Mouse (Mus musculus) right cerebral cortex, adult 2 months (tissue): ENCODE data around the gene Zfpl1.
A peak's percentile ranks its signal among the peaks of the same experiment; 100 is the strongest.

Experiments
- DNase-seq, 2 experiments: peaks; one replicate each; pipeline ENCODE4 v3.0.0; 2021 to 2022; ENCODE audit warnings: low spot score in 2 of 2

The Zfpl1 gene

DNA sequence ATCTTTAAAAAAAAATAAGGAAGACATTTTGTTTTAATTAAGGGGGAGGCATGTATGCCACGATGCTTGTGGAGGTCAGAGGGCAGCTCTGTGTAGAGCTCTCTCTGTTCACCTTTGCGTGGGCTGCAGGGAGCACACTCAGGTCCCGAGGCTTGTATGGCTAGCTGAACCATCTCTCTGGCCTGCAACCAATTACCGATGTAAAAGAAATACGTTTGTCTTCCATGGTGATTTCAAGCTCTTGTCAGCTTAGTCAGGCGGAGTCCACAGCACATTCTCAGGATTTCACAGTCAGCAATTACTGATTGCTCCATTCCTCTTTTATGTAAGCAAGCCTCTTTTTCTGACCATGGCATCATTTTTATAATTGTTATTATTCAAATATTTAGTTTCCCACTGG is 16.4 kb upstream of the Zfpl1 start:
- no peak for DNase-seq

DNA sequence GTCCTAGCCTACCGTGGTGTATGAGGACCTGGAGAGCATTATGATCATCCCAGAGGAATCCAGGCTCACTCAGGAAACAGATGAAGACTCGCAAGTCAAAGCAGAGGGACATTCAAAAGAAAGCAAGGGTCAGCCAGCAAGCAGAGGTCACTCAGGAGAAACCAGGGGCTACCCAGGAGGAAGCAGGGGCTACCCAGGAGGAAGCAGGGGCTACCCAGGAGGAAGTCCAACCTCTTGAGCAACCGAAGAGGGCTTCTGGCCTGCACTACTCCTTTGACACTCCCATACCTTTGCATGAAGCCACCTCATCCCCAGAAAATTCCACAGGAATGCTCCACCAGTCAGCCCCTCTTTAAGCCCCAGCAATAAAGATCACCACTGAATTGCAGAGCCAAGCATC is 13.1 kb upstream of the Zfpl1 start:
- DNase-seq: no peak

DNA sequence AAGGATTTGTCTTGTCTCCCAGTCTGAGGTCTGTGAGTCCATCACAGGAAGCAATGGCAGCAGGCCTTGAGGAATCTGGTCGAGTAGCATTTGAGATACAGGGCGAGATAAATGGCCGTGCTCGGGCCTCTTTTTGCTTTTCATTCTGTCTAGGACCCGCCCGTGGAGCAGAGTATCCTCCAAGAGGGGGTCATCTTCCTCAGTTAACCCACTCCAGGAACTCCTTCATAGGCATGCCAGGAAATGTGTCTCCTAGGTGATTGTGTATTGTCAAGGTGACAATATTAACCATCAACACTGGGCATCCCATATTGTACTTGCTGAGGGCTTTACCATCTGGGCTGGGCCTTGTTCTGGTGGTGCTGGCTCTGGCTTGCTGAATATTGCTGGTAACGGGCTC is 9.4 kb upstream of the Zfpl1 start, which contains the start of gene AC131692.1:
TSS of gene AC131692.1 (plus strand) at position 301 of the 400 bp plus-strand sequence.
- no peak for DNase-seq

DNA sequence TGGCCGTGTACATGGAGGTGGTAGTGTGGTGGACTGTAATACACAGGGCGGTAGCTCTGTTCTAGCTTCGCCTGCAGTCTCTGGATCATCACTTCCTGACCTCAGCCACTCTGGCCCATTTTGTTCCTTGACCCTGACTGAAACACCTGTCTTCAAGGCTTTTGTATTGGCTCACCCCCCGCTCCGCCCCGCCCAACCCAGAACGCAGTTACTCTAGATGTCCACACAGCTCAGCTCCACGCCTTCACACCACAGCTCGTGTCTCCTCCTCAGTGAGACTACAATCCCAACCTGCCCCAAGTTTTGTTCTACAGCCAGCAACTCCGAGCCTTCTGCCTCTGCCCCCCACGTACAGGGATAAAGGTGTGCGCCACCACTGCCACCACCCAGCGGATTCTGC is 4.1 kb upstream of the Zfpl1 start:
- DNase-seq: no peak

DNA sequence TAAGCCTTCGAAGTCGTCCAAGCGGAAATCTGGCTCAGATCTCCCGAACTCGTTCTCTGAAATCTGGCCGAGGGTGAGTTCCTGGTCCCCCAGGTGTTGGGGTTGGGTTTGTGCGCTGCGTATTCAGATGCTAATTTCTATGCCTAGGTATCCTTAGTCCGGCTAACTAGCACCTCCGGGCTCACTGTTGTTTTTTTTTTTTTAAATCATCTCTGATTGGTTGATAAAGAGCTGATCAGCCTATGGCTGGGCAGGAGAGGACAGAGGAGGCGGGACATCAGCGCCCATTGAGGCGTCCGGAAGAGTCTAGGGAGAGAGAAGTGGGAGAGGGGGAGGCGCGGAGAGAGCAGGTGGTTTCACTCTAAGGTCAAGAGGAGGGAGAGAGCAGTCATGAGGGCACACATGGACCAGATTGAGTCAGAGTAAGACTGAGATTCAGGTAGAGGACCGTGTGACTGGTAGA is 692 bp upstream of the Zfpl1 start:
- no peak for DNase-seq

DNA sequence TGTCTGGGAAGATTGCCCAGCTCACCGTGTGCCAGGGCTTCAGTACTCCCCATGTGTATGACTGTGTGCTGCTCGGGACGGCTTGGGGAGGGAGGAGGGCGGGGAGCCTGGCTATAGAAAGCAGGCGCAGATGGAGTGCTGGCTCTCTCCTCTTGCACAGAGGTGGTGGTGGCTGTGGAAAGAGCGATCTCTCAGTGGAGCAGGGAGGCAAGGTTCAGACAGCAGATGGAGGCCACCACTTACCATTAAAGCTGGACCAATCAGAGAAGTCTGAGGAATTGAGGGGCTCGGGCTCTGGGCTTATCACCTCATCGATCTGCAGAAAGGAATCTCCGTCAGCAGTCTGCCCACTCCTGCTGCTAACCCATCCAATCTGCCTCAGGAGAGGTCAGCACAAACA is 2.6 kb downstream of the Zfpl1 start, which contains the start of gene Gm28374:
TSS of gene Gm28374 (minus strand) at position 101 of the 400 bp plus-strand sequence.
- DNase-seq: no peak

DNA sequence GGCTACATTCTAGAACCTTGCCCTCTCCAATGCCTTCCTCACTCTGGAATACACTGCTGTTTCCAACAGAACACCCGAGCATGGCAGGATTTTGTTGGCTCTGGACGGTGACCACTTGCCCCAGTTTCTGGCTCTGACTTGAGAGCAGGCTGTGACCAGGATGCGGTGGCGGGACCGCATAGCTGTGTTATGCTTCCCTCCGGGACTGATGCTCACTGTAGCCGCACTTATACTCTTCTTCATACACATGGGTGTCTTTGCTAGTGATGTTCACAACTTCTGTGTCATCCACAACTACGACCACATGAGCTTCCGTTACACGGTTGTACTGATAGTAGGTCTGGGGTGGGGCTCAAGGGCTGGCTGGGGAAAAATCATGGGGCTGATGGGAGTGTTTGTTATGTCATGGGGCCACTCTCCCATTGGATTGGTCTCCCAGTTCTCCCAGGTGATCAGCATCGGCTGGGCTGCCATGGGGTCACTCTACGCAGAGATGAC is 4.7 kb downstream of the Zfpl1 start, which contains the start of gene Tmem262:
TSS of gene Tmem262 (plus strand) at position 51 of the 498 bp plus-strand sequence.
- DNase-seq: no peak

DNA sequence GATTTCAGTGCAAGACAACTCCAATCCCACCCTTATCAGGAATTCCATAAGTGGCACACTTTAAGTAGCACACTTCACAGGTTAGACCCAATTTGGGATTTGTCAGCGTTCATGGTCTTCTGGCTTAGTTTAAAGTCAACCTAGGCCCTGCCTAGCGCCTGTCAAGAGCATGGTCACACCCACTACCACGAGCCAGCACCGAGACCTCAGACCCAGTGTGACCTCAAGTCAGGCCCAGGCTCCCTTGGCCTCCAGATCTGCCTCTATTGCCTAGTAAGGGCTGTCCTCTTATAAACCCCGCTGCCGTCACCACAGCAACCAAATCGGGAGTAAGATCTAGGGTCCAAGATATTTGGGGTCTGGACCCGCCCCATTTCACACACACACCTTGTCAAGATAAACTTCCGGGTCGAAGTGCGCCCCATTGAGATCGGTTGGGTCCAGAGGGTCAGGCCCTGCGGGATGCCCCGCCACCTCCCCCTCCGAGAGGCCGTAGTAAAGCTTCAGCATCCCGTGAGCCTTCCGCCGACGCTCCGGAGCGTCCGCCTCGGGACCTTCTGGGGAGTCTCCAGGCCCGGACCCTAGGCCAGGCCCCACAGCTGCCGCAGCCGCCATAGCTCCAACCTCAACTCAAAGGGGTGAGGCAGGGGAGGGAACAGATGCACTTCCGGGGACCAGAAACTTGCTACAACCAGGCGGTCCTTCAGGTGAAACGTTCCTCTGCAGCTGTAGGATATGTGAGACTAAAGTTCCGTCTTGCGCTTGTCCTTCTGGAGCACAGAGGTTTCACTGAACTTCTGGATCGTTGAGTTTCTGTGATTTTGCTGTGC is 8.0 kb downstream of the Zfpl1 start, which contains the start of gene Vps51:
TSS of gene Vps51 (minus strand) at position 668 of the 830 bp plus-strand sequence.
- DNase-seq: peak; percentile 91 to 92

DNA sequence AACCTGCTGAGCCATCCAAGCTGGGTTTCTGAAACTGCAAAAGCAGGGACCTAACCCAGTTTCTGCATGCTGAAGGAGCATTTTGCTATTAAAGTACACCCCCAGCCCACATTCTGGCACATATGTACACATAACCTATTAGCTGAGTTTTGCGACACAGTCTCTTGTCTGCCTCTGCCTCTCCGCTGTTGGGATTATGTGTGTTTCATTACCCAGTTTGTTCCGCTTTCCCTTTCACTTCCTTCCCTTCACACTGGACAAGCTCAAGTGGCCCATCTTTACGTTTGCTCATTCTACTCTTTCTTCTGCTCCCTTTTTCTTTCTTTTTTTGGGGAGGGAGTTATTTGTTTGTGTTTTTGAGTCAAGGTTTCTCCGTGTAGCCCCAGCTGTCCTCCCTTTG is 10.9 kb downstream of the Zfpl1 start:
- no peak for DNase-seq

DNA sequence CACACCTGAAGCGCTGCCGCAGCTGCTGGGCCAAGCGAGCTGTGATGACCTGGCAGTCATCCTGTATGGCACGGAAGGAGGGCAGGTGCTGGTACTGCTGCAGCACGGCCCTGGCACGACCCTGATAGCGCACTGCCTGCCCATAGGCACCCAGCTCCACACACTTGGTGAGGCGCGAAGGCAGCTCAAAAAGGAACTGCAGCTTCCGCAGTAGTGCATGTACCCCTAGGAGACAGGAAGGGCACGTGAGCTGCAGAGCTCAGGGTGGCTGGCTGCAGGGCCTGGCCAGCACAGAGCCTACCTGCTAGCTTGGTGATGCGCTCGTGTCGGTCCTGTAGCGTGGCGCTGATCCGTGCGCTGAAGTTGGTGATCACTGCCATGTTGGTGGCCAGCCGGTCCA is 13.5 kb downstream of the Zfpl1 start:
- DNase-seq: no peak

DNA sequence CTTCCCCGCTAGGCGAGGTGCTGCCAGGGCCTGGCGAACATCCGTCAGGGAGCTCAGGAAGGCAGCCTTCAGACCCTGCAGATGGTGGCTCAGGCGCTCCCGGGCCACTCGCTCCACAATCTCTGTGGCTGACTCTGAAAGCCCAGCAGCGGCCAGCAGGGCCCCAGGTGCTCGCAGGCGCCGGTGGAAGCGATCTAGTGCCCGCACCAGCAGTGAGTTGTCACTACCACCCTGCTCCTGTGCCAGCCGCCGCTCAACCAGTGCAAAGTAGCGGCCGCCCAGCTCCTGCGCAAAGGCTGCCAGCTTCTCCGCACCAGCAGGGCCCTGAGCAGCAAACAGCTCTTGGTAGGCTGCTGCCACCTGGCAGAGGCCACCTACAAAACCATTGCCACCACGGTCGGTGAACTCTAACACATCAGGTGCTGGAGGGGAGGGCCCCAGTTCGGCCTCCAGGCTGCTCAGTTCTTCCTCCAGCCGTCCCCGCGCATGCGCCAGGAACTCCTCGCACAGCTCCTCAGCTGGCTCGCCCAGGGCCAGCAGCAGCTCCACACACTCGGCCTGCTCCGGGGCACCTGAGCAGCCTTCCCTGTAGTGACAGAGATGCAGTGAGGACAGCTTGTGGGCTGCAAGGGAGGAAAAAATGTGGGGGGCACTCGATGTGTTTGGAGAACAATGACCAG is 14.0 kb downstream of the Zfpl1 start:
- no peak for DNase-seq

DNA sequence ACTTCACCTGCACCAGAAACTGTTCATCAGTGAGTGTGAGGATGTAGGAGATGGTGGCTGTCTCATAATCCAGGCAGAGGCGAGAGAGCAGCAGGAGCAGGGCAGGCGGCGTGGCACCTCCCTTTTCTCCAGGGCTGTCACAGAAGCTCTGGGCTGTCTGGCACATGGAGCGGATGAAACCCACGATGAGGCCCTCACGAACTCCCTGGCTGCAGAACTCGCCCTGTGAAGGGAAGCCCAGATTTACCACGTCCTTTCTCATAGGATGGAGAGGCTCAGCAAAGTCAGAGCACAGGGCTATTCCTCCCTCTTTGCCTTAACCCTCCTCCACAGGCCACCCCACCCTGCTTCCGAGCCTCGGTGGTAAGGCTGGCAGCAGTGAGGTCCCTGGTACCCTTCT is 14.9 kb downstream of the Zfpl1 start:
- no peak for DNase-seq

DNA sequence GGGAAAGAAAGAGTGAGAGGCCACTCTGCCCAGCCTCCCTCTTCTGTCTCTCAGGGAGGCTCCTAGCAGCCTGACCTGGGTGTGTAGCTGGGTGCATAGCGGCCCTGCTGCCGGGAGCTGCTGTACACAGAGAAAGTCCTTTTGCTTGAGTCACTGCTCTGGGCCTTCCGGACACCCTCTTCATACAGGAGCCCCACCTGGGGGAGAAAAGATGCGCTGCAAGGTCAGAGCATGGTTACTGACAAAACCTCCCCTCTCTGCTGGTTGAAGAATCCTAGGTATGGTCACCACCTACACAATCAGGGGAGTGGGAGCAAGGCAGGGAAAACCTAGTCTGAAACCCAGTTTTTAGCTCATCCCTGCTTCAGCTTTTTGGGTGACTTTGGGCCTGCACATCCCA is 15.8 kb downstream of the Zfpl1 start:
- no peak for DNase-seq

DNA sequence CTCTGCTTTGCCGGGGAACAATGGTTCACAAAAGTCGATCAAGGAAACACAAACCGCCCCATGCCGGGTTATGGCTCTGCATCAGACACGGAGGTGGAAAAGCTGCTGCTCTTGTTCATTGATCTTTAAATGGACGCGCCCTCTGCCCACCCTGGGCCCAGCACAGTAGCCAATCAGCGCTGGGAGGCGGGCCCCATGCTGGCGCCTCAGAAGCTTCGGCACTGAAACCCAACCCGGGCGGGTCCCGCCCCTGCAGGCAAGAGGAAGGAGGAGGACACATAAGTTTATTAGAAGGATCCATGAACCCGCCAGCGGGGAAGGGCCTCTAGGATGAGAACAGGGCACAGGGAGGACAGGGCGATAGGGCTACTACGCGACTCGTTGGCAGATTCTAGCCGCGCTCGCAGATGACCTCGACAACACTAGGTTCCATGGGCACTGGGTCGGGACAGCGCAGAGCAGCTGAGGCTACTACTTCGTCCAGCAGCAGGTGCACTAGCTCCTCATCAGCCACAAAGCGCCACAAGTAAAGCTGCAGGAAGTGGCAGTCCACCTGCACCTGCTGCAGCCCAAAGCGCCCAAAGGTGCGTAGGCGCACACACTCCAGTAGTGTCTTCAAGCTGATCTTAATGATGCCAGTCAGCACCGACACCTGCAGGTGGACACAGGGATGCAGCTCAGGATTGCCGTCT is 16.9 kb downstream of the Zfpl1 start, which contains the start of gene Tm7sf2:
TSS of gene Tm7sf2 (minus strand) at position 650 of the 692 bp plus-strand sequence.
- peak; percentile 85 to 87 for DNase-seq

DNA sequence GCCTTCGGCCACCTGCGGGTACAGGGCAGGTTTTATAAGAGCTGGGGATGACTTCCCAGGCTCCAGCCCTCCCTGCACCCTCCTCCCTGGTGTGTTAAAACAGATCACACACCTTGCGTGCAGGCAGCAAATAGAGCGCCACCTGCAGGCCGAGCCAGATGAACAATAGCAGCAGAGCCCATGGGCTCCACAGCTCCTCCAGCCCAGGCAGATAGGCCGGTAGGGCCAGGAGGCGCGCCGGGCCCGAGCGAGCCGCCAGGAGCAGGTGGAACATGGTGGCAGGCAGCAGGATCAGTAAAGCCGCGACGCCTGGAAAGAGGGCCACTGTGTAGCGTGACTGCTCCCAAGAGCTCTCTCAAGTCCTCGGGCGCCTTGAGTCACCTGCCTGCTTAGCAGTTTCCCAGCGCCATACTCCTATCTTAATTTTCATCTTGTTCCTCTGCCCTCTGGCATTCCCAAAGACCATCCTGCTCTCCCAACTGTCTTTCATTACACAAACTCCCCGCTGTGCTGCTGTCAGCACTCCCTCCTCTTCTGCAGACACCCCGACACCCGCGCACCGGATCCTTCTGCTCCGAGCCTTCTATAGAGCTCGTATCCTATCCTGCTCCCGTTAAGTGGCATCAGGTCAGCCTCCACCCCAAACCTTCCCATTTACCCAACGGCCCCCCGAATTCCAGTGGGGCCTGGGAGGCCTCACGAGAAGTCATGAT is 17.6 kb downstream of the Zfpl1 start:
- DNase-seq: peak; percentile 83 to 89

DNA sequence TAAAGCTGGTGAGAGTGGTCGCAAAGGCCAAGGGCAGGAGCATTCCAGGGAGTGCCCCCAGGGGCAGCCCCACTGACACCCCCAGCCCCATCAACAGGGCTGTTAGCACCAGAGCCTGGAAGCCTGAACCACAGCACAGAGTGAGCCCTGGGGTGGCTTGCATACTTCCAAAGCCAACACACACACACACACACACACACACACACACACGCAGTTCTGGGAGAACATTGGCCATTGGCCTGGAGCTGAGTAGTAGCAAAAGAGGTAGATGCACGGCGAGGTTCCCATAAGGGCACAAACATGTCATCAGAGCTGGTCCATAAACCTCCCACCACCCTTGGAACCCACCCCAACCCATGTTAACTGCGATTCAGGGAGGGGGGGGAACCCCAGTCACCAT is 18.2 kb downstream of the Zfpl1 start:
- peak in 1 of 2 experiments; percentile 20 for DNase-seq

DNA sequence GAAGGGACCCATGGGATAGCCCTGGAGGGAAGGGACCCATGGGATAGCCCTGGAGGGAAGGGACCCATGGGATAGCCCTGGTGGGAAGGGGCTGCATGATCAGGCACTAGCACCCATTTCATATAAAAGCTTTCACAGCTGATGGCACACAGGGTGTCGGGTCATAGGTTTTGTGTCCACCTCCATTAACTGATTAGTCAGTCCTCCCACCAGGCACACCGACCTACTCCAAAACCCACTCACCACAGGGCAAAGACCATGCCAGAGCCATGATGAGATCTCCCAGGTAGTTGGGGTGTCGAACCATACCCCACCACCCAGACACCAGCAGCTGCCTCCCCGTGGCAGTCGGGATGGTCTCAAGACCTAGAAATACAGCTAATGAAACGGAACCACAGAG is 21.7 kb downstream of the Zfpl1 start:
- no peak for DNase-seq

DNA sequence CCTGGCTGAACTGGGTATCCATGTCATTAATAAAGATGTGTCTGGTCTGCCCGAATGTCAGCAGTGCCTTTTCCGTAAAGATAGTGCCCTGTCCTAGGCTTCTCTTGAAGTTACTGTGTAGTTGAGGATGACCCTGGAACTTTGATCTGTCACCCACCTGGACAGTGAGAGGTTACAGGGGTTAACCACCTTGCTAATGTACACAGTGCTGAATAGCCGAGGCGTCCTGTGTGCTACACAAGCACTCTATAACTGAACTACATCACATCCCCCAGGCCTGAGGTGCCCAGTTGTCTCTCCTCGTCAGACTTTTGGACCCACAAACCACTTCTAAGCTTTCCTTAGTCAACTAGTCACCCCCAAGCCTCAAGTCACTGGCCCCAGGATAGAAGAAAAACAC is 22.3 kb downstream of the Zfpl1 start:
- DNase-seq: no peak

DNA sequence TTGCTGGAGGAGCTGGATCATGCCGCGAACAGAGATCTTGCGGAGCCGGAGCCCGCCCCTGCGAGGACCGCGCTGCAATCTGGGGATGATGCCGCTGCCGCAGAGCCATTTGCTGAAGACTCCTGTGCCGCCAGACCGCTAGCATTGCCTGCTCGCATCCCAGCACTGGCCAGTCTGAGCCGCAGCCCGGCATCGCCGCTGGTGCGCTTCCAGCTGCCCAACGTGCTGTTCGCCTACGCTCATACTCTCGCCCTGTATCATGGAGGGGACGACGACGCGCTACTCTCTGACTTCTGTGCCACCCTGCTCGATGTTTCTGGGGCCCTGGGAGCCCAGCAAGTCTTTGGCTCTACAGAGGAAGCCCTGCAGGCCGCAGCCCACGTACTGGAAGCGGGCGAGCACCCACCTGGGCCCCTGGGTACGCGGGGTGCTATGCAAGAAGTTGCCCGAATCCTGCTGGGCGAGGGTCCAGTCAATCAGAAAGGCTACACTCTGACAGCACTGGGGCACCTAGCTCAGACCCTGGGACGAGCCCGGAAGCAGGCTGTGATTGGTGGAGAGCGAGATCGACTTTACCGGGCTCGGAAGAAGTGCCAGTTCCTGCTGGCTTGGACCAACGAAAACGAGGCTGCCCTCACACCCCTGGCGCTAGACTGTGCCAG is 23.0 kb downstream of the Zfpl1 start:
- peak; percentile 35 to 42 for DNase-seq

DNA sequence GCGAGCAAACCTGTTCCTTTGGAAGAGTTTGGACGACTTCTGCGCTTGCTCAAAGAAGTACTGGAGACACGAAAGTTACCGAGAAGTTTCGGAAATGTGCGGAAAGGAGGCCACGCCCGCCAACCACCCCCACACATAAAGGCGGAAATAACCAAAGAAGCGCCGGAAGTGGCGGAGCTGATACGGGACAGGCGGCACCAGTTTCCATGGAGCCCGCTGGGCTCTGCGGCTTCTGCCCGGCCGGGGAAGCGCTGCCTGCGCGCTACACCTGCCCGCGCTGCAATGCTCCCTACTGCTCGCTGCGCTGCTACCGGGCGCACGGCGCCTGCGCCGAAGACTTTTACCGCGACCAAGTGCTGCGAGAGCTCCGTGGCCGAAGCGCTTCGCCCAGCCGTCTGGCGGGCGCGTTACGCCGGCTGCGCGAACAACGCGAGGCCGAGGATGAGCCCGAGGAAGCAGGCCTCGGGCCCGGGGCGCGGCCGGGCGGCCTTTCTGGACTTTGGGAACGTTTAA is 23.7 kb downstream of the Zfpl1 start, which contains the start of gene Znhit2:
TSS of gene Znhit2 (plus strand) at position 172 of the 513 bp plus-strand sequence.
- DNase-seq: peak; percentile 95 to 96
